Mouse (Mus musculus) thymus, postnatal 4 days (tissue): Measurements from ENCODE around the gene Mkrn1.
"Not testable (repeated sequence)": the region's sequence is repeated elsewhere in the genome, so short reads cannot be mapped to it uniquely, and the experiment has no call there.

Experiments used
- DNase-seq: peaks from one replicate; pipeline ENCODE4 v3.0.0; 2021

Mkrn1 gene

GRCm38 (mm10) chr6:39429007-39429788, 8.9 kb upstream of the Mkrn1 start:
- DNase-seq = no peak

- DNase-seq = no peak
Observed at GRCm38 (mm10) chr6:39427276-39428003, 7.2 kb upstream of the Mkrn1 start.

- DNase-seq = no peak
Observed at GRCm38 (mm10) chr6:39426725-39427124, 6.5 kb upstream of the Mkrn1 start.

- DNase-seq = no peak
Observed at GRCm38 (mm10) chr6:39425181-39425580, 4.9 kb upstream of the Mkrn1 start.

- no peak for DNase-seq
Observed at GRCm38 (mm10) chr6:39423686-39424085, 3.4 kb upstream of the Mkrn1 start.

GRCm38 (mm10) chr6:39423130-39423551, 2.9 kb upstream of the Mkrn1 start:
- DNase-seq = no peak

GRCm38 (mm10) chr6:39420867-39421266, 605 bp upstream of the Mkrn1 start:
- no peak for DNase-seq

- DNase-seq = no peak
Observed at GRCm38 (mm10) chr6:39419386-39419850, 844 bp downstream of the Mkrn1 start.

- not testable (repeated sequence) for DNase-seq
Observed at GRCm38 (mm10) chr6:39416654-39417053, 3.6 kb downstream of the Mkrn1 start.

- DNase-seq = peak; percentile 93
Observed at GRCm38 (mm10) chr6:39415762-39416161, 4.5 kb downstream of the Mkrn1 start.

GRCm38 (mm10) chr6:39414106-39414505, 6.2 kb downstream of the Mkrn1 start:
- DNase-seq = no peak

- no peak for DNase-seq
Observed at GRCm38 (mm10) chr6:39406480-39406879, 13.8 kb downstream of the Mkrn1 start.

- DNase-seq = no peak
Observed at GRCm38 (mm10) chr6:39403136-39403535, 17.1 kb downstream of the Mkrn1 start.

GRCm38 (mm10) chr6:39400343-39400742, 19.9 kb downstream of the Mkrn1 start:
- peak; percentile 48 for DNase-seq

GRCm38 (mm10) chr6:39398342-39398741, 21.9 kb downstream of the Mkrn1 start:
- DNase-seq = no peak

GRCm38 (mm10) chr6:39397046-39397445, 23.2 kb downstream of the Mkrn1 start:
- DNase-seq = no peak

- no peak for DNase-seq
Observed at GRCm38 (mm10) chr6:39395916-39396315, 24.3 kb downstream of the Mkrn1 start.

- no peak for DNase-seq
Observed at GRCm38 (mm10) chr6:39395471-39395870, 24.8 kb downstream of the Mkrn1 start.

- DNase-seq = no peak
Observed at GRCm38 (mm10) chr6:39389988-39390387, 30.3 kb downstream of the Mkrn1 start.

GRCm38 (mm10) chr6:39381125-39381880, 39.0 kb downstream of the Mkrn1 start, which contains the start of gene Rab19:
Gene Rab19 (plus strand): TSS chr6:39381175.
- DNase-seq = peak; percentile 59

GRCm38 (mm10) chr6:39380276-39380675, 40.0 kb downstream of the Mkrn1 start:
- DNase-seq = no peak

- peak; percentile 69 for DNase-seq
Observed at GRCm38 (mm10) chr6:39379749-39380148, 40.5 kb downstream of the Mkrn1 start.

- DNase-seq = peak; percentile 63
Observed at GRCm38 (mm10) chr6:39379224-39379623, 41.0 kb downstream of the Mkrn1 start.
